Mouse (Mus musculus): ENCODE data around the gene Qpctl.

Qpctl gene

GRCm38 (mm10) chr7:19119631-19120429 lies 29.3 kb downstream of the Qpctl start, which contains the start of gene Fbxo46:
Fbxo46 (plus strand) TSS chr7:19119859.
- DNase-seq, result peak; percentile 95 to 96

- DNase-seq, result no peak
Observed at GRCm38 (mm10) chr7:19119083-19119482, 30.0 kb downstream of the Qpctl start.

GRCm38 (mm10) chr7:19118028-19118771 lies 30.9 kb downstream of the Qpctl start, which contains the start of gene Gm4969:
Gm4969 (minus strand) TSS chr7:19118368.
- DNase-seq, result peak; percentile 62 to 86

- DNase-seq, result no peak
Observed at GRCm38 (mm10) chr7:19109565-19109964, 39.5 kb downstream of the Qpctl start.

GRCm38 (mm10) chr7:19107436-19107835 lies 41.7 kb downstream of the Qpctl start:
- no peak for DNase-seq

- no peak for DNase-seq
Observed at GRCm38 (mm10) chr7:19104486-19104885, 44.6 kb downstream of the Qpctl start.

- DNase-seq, result no peak
Observed at GRCm38 (mm10) chr7:19103741-19104140, 45.4 kb downstream of the Qpctl start.

GRCm38 (mm10) chr7:19100290-19100689 lies 48.8 kb downstream of the Qpctl start:
- no peak for DNase-seq

- DNase-seq, result peak in 1 of 2 experiments; percentile 11
Observed at GRCm38 (mm10) chr7:19098811-19099210, 50.3 kb downstream of the Qpctl start.

GRCm38 (mm10) chr7:19097863-19098262 lies 51.2 kb downstream of the Qpctl start:
- no peak for DNase-seq

- DNase-seq, result no peak
Observed at GRCm38 (mm10) chr7:19097217-19097616, 51.9 kb downstream of the Qpctl start.

GRCm38 (mm10) chr7:19096421-19096976 lies 52.6 kb downstream of the Qpctl start:
- DNase-seq, result no peak

- DNase-seq, result peak; percentile 67 to 90
Observed at GRCm38 (mm10) chr7:19095751-19096110, 53.4 kb downstream of the Qpctl start.

- peak; percentile 63 to 77 for DNase-seq
Observed at GRCm38 (mm10) chr7:19094826-19095750, 54.0 kb downstream of the Qpctl start.

GRCm38 (mm10) chr7:19094471-19094825 lies 54.6 kb downstream of the Qpctl start, which contains the start of gene Six5:
Six5 (plus strand) TSS chr7:19094594.
- DNase-seq, result peak; percentile 56 to 79

GRCm38 (mm10) chr7:19093537-19094385 lies 55.3 kb downstream of the Qpctl start:
- DNase-seq, result peak; percentile 98 to 99

GRCm38 (mm10) chr7:19093174-19093521 lies 55.9 kb downstream of the Qpctl start:
- peak; percentile 90 to 93 for DNase-seq

- DNase-seq, result peak; percentile 67 to 87
Observed at GRCm38 (mm10) chr7:19092381-19093173, 56.5 kb downstream of the Qpctl start.

- DNase-seq, result peak in 1 of 2 experiments; percentile 46
Observed at GRCm38 (mm10) chr7:19091913-19092312, 57.2 kb downstream of the Qpctl start.
